23 mouse cellular contexts compared by ENCODE assay signal in the genomic region with DNA sequence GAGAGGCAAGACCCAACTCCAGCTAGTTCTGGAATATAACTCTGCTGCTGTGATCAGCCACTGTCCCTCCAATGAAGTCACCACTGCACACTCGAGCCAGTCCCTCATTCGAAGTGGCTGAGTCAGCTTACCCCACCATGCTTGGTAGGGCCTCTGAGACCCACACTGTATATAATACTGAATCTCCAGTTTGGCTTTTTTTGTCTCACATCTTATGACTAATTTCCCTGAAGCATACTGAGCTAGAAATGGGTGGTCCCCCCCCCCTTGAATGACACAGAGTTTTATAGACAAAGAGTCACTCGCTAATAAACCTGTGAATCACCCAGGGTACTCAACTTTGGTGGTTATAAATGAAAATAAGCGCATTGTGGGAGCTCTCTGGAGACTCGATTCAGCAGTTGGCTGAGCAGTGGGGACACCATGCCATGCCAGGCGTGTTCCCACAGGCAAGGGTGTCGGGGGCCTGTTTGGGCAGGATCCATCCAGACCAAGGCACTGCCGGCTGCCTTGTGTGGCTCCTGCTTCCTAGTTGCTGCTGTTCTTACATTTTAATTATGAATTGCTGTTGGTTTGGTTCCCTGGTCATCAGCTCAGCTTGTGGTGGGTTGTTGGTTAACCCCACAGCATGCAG.
A peak's percentile ranks its signal among the peaks of the same experiment; 100 is the strongest.
DNase-seq lines count a peak whose midpoint lies in the region; ATAC-seq lines count a peak whose summit lies in the region.
"Had no signal": no experiment of that assay in that cellular context is flagged by ENCODE, and none has a peak within 500 bp of the region (broad histone marks: within the 10 kb centered on the region; RNA-seq: fewer than 3 reads in every experiment).

No protein-coding gene starts in this region.

- no peak overlapping the region for H3K9ac ChIP-seq in stomach, embryonic 16.5 days (ENCODE audit: low read length)
- H3K9ac ChIP-seq in midbrain, embryonic 16.5 days (ENCODE audit: low read depth, low read length): no peak overlapping the region
- H3K9ac ChIP-seq: embryonic facial prominence, embryonic 13.5 days; forebrain, embryonic 13.5 days; forebrain, postnatal 0 days; heart, embryonic 15.5 days; hindbrain, embryonic 14.5 days had no signal

- H3K4me2 ChIP-seq in stomach, embryonic 16.5 days (ENCODE audit: low read depth, low read length): no peak overlapping the region
- no peak overlapping the region for H3K4me2 ChIP-seq in midbrain, embryonic 16.5 days (ENCODE audit: low read length)
- H3K4me2 ChIP-seq: embryonic facial prominence, embryonic 13.5 days; forebrain, embryonic 13.5 days; heart, embryonic 11.5 days; heart, embryonic 15.5 days; hindbrain, embryonic 14.5 days had no signal

- peak; percentile 51; the same call in 1 of the 2 replicates for ATAC-seq in stomach, embryonic 16.5 days (ENCODE audit: insufficient read depth, low FRiP score)
- no peak for ATAC-seq in midbrain, embryonic 16.5 days
- ATAC-seq: forebrain, embryonic 13.5 days; forebrain, postnatal 0 days had no signal

- H3K4me1 ChIP-seq in stomach, embryonic 16.5 days (ENCODE audit: control insufficient read depth, insufficient read depth, low read length): no peaks in the 10 kb centered on the region
- no peaks in the 10 kb centered on the region; the same call in 1 of the 2 replicates for H3K4me1 ChIP-seq in midbrain, embryonic 16.5 days (ENCODE audit: control insufficient read depth, insufficient read depth, low read length)
- H3K4me1 ChIP-seq: forebrain, embryonic 13.5 days had no signal

- no peaks in the 10 kb centered on the region for H3K9me3 ChIP-seq in stomach, embryonic 16.5 days (replicated peaks; ENCODE audit: control insufficient read depth, low read length)
- no peaks in the 10 kb centered on the region for H3K9me3 ChIP-seq in midbrain, embryonic 16.5 days (replicated peaks; ENCODE audit: control insufficient read depth, low read length, poor library complexity, severe bottlenecking)
- H3K9me3 ChIP-seq: embryonic facial prominence, embryonic 13.5 days; forebrain, embryonic 13.5 days; heart, embryonic 15.5 days; hindbrain, embryonic 10.5 days had no signal

- H3K4me3 ChIP-seq in stomach, embryonic 16.5 days (replicated peaks; ENCODE audit: low read length): no peak overlapping the region
- H3K4me3 ChIP-seq in midbrain, embryonic 16.5 days (ENCODE audit: low read depth, low read length): no peak overlapping the region
- H3K4me3 ChIP-seq: embryonic facial prominence, embryonic 13.5 days; forebrain, embryonic 13.5 days; heart, adult 2 months; heart, embryonic 15.5 days; hindbrain, embryonic 10.5 days had no signal

- H3K27me3 ChIP-seq in stomach, embryonic 16.5 days (ENCODE audit: control insufficient read depth, insufficient read depth, low read length): no peaks in the 10 kb centered on the region
- no peaks in the 10 kb centered on the region for H3K27me3 ChIP-seq in midbrain, embryonic 16.5 days (ENCODE audit: control insufficient read depth, insufficient read depth, low read depth, low read length)
- H3K27me3 ChIP-seq: embryonic facial prominence, embryonic 13.5 days; forebrain, embryonic 13.5 days; heart, embryonic 15.5 days had no signal

- 71% methylated on average over 8 of the region's 8 CpGs for WGBS in stomach, embryonic 16.5 days
- 90% methylated on average over 8 of the region's 8 CpGs for WGBS in midbrain, embryonic 16.5 days

- peak; percentile 47 to 55 for DNase-seq in urinary bladder, adult 18-20 months (ENCODE audit: low spot score in 2 of 2)
- DNase-seq in urinary bladder, postnatal 4 days (ENCODE audit: low spot score in 2 of 2): no peak
- DNase-seq in NIH3T3 (ENCODE audit: low read depth): peak; percentile 49
- peak; percentile 45 to 54 for DNase-seq in urinary bladder, postnatal 36 days (ENCODE audit: low spot score in 2 of 2)
- DNase-seq in adipocyte (ENCODE audit: low spot score): no peak
- no peak for DNase-seq in embryo, embryonic 10 days (ENCODE audit: low spot score)
- DNase-seq: adrenal gland, adult 8-10 months; adrenal gland, postnatal 36 days; cerebellum, adult 11-12 months; cerebellum, adult 9-10 months; cerebellum, postnatal 25 days; forebrain, postnatal 0 days; gastrocnemius, postnatal 14 days; heart, adult 2 months had no signal

- H3K36me3 ChIP-seq in stomach, embryonic 16.5 days (ENCODE audit: control insufficient read depth, insufficient read depth, low read length): no peaks in the 10 kb centered on the region
- H3K36me3 ChIP-seq in midbrain, embryonic 16.5 days (ENCODE audit: control insufficient read depth, insufficient read depth, low read length): no peaks in the 10 kb centered on the region
- H3K36me3 ChIP-seq: embryonic facial prominence, embryonic 13.5 days; G1E; heart, embryonic 15.5 days; hindbrain, embryonic 10.5 days had no signal

- H3K27ac ChIP-seq in stomach, embryonic 16.5 days (ENCODE audit: low read length): peak overlapping the region; percentile 47; the same call in 1 of the 2 replicates
- H3K27ac ChIP-seq in midbrain, embryonic 16.5 days (ENCODE audit: low read length): no peak overlapping the region
- H3K27ac ChIP-seq: embryonic facial prominence, embryonic 13.5 days; forebrain, embryonic 13.5 days; heart, adult 2 months; heart, embryonic 15.5 days; hindbrain, embryonic 10.5 days; hindbrain, embryonic 14.5 days had no signal

Comparison
In these comparisons a context has a peak if more than half of its experiments do, and no peak if none do; other contexts are left out.
1. DNase-seq: peak in urinary bladder, adult 18-20 months (2 of 2), NIH3T3 (single experiment) and urinary bladder, postnatal 36 days (2 of 2); none in urinary bladder, postnatal 4 days (0 of 2), adipocyte (single experiment) and embryo, embryonic 10 days (single experiment).